Mouse (Mus musculus): ENCODE measurements around the gene Mnat1.
"Not testable (repeated sequence)": the region's sequence is repeated elsewhere in the genome, so short reads cannot be mapped to it uniquely, and the experiment has no call there.

Mnat1 gene

DNA sequence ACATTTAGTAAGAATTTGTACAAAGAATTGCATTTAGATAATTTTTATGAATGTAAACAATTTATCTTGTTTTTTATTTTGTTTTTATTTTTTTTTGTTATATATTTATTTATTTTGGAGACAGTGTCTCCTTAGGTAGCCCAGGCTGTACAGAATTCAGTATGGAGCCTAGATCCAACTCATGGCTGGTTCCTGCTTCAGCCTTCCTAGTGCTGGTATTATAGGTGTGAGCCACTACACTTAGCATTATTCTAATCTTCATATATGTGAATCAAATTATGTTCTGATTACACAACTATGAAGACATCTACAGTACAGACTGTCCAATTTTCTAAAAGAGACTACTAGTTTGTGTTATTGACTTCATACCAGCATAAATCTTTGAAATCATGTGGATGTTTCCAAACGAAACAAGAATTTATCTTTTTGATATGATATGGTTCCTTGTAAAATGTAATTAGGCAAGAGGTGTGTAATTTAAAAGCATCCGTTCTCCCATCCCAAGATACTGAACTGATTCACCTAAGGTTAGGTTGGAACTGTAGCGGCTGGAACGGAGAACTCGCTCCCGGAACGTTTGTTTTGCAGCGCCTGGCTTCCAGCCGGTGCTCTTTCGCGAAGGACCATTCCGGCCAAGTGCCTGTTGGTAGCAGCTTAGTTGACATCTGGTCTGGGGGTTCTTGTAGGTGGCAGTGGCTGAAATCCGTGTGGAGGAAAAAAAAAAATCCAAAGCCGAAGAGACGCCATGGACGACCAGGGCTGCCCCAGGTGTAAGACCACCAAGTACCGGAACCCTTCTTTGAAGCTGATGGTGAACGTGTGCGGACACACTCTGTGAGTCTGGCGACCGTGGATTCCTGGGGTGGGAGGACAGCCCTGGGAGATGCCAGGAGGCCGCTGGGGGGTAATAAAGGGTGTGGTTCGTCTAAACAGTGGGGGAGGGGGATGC is at the start of gene Mnat1:
TSS of gene Mnat1 (plus strand) at position 625 of the 949 bp plus-strand sequence.
- DNase-seq (ENCODE audit: low spot score in 2 of 2) = peak; percentile 74 to 79

DNA sequence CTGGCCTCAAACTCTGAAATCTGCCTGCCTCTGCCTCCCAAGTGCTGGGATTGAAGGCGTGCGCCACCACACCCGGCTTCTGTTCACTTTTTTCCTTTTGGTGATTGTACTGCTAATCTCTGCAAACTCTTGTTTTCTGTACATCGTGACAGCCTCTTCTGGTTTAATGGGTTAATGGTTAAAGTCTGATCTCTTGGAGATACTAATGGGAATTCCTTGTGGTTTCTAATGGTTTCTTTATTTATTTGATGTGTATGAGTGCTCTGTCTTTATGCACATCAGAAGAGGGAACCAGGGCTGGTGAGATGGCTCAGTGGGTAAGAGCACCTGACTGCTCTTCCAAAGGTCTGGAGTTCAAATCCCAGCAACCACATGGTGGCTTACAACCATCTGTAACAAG is 41.7 kb upstream of the Mnat1 start:
- not testable (repeated sequence) for DNase-seq (ENCODE audit: low spot score in 2 of 2)

GRCm38 (mm10) chr12:73083773-73084172 is 39.7 kb upstream of the Mnat1 start:
- no peak for DNase-seq (ENCODE audit: low spot score in 2 of 2)

GRCm38 (mm10) chr12:73085739-73086630 is 37.5 kb upstream of the Mnat1 start:
- no peak for DNase-seq (ENCODE audit: low spot score in 2 of 2)

GRCm38 (mm10) chr12:73087086-73087485 is 36.4 kb upstream of the Mnat1 start:
- no peak for DNase-seq (ENCODE audit: low spot score in 2 of 2)

- no peak for DNase-seq (ENCODE audit: low spot score in 2 of 2)
These were observed 35.0 kb upstream of the Mnat1 start for GRCm38 (mm10) chr12:73088500-73088899.

DNA sequence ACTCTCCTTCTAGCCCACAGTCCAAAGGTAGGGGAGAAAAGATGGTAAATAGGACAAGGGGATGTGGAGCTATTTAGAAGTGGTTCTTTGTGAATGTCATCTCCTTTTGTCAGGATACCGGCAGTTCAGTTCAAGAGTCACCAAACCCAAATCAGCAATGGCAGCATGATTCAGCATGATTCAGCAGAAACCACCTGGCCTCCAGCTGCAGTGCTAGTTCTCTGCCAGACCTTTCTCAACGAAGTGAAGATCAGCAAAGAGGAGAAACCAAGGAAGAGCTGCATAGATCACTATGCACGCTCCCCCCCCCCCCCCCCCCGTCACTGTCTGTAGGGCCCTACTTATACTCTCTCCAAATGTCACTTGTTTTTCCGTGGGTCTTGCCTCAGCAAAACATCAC is 34.6 kb upstream of the Mnat1 start:
- no peak for DNase-seq (ENCODE audit: low spot score in 2 of 2)

- DNase-seq (ENCODE audit: low spot score in 2 of 2) = no peak
These were observed 32.7 kb upstream of the Mnat1 start for GRCm38 (mm10) chr12:73090672-73091335.

DNA sequence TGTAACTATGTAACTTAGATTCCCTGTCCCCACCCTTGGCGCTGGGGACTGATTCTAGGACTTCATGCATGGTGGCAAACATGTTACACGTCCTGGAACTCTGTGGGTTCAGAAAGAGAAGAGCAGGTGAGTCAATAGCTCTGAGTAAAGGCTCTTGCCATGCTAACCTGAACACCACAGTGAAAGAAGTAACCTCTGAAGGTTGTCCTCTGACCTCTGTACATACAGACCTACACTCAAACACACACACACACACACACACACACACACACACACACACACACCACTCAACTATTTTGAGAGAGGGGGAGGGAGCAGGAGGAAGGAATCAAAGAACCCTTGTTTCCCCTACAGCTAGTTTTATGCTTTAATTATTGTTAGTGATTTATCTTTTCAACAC is 29.3 kb upstream of the Mnat1 start:
- DNase-seq (ENCODE audit: low spot score in 2 of 2) = no peak

DNA sequence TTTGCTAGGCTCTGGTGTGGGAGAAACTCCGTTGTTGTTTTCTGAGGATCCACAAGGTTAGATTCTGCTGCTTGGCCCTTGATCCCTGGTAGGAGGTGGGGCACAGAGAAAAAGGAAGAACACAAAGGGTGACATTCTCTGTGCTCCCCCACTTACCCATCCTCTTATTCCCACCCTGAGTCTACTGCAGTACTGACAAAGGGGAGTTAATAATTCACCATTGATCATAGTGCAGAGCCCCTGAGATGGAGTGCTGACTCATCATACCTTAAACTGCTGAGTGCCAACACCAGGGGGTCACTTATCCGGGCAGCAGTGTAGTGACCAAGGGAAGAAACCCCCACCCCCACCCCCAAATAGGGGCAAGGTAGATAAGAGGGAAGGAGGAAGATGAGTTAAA is 28.9 kb upstream of the Mnat1 start:
- no peak for DNase-seq (ENCODE audit: low spot score in 2 of 2)

GRCm38 (mm10) chr12:73096177-73096576 is 27.3 kb upstream of the Mnat1 start:
- not testable (repeated sequence) for DNase-seq (ENCODE audit: low spot score in 2 of 2)

DNA sequence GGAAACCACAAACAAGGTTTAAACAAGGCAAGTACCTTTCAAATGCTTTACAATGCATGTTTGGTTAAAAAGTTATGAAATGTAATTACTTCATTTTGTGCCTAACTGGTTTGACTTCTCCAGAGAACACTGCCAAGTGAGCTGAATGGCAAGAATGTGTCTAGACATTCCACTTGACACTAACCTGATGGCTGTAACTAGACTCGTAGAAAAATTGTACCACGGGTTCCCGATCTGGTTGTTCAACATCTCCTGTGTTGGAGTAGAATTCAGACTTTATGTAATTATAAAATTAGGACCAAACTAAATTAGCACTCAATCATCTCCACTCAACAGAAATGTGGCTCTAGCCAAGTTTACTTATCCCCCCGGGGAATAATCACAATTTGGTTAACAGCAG is 24.9 kb upstream of the Mnat1 start:
- no peak for DNase-seq (ENCODE audit: low spot score in 2 of 2)

- no peak for DNase-seq (ENCODE audit: low spot score in 2 of 2)
These were observed 19.8 kb upstream of the Mnat1 start for GRCm38 (mm10) chr12:73103713-73104112.

DNA sequence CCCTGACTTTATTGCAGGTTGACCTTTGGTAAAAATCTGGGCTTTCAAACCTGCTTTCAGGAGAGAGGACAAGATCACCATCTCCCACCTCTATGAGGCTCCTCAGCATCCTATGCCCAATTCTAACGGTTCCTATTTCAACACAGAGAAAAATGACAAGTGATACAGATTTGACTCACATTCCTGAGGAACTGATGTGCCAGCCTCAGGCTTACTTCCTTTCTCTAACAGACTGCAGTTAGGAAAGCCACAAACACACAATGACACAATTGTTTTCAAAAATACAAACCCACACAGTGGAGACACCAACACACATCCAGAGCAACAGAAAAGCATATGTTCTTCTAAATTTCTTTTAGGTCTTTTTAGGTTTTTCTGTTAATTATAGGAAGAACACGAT is 15.7 kb upstream of the Mnat1 start:
- no peak for DNase-seq (ENCODE audit: low spot score in 2 of 2)

DNA sequence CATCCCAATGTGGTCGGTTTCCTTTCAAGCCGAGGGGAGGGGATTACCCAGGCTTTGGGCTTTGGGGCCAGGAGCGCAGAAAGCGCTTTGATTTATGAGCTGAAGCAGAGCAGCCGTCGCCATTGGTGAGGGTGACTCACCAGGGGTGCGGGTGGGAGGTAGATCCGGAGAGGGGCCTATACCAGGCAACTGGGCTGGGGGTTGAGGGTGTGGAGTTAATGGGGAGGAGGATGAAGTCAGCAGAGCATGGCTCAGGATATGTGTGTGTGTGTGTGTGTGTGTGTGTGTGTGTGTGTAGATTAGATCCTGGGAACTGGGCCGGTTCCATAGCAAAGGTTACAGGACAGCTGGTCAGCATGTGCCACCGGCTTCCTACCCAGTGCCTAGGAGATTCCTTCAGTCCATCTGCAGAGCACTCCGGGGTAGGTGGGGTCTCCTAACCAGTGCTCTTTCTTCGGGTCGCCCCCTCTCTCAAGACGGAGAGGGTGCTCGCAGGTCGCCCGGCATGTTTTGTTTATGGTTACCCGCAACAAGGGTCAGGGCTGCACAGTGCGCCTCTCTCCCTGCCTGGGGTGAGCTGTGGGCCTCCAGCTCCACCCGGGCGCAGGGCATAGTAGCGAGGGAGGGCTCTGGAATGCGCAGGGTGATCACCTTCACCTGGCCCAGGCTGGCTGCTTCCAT is 12.9 kb upstream of the Mnat1 start:
- no peak for DNase-seq (ENCODE audit: low spot score in 2 of 2)

DNA sequence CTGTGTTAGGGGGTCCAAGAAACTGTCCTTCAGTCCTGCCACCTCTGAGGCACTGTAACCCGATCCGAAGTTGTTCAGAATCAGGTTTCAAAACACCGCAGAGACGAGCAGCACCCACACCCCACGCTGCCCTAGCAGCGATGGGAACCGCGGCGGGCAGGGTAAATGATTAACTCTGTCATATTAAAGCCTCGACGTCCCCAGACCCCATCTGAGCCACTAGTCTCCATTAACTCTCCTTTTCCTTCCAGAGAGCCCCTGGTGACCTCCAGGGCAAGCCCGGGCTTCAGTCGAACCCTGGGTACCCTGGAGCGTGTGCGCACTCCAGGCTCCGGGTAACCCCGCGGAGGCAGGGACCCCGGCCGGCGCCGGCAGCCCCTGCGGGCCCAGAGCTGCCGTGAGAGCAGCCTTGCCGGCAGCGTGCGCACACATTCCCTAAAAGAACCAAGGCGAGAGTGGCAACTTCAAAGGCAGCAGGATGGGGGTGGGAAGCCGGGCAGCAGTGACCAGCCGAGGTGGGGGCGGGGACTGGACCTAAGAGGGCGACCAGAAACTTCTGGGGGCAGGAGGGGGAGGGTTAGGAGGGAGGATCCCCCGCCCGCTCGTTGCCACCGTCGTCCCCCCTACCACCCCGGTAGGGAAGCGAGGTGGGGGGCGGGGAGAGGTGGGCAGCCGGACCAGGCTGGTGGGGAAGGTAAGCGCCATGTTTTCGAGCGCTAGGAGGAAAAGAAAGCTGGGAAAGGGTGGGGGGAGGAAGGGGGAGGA is 11.8 kb upstream of the Mnat1 start:
- peak in 1 of 2 experiments; percentile 3 for DNase-seq (ENCODE audit: low spot score in 2 of 2)

- peak in 1 of 2 experiments; percentile 4 for DNase-seq (ENCODE audit: low spot score in 2 of 2)
These were observed 11.0 kb upstream of the Mnat1 start for GRCm38 (mm10) chr12:73112326-73113087.

DNA sequence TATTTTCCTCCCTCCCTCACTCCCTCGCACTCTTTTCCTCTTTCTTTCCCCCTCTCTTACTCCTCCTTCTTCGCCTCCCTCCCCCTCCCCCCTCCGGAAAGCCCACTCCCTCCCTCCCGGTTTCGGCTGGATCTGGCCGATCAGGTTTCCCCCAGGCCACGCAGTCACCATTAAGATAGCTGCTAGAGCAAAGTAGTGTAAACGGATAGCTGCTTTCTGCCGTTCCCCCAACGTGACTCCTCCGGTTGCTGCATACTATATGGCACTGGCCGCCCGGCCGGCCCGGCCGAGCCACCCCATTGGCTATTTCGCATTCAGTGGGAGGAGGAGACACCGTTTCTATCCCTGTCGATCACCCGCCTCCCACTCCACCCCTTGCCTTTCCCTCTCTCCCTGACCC is 10.3 kb upstream of the Mnat1 start, which contains the start of gene Six4:
TSS of gene Six4 (minus strand) at position 261 of the 400 bp plus-strand sequence.
- DNase-seq (ENCODE audit: low spot score in 2 of 2) = peak; percentile 3 to 11

GRCm38 (mm10) chr12:73125250-73125649 is 1.7 kb downstream of the Mnat1 start:
- DNase-seq (ENCODE audit: low spot score in 2 of 2) = no peak

DNA sequence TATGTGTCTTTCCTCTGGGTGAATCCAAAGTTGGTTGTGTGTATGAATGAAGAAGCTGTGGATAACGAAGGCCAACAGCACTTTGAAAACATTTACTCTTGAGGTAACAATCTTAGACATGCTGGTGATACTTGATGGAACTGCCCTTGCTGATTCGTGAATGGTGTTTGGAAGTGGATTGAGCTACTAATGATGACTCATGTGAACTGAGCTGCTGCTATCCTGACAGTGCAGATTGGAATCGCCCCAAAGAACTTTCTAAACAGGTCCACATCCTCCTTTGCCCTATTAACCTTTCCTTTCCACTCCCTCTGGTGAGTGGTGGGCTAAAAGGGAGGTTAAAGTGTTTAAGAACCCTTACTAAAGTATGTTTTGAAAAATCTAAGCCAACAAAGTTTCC is 17.2 kb downstream of the Mnat1 start:
- no peak for DNase-seq (ENCODE audit: low spot score in 2 of 2)

Data from frontal cortex, postnatal 25 days (tissue).